Mouse (Mus musculus): Measurements from ENCODE around the gene Tmem44. TPM values are rescaled to one million over a fixed set of nuclear protein-coding genes. Genes with fewer than 3 reads are reported as not detected.

Tmem44 gene
- polyA plus RNA-seq, 1 experiment = 57.0 TPM

DNA sequence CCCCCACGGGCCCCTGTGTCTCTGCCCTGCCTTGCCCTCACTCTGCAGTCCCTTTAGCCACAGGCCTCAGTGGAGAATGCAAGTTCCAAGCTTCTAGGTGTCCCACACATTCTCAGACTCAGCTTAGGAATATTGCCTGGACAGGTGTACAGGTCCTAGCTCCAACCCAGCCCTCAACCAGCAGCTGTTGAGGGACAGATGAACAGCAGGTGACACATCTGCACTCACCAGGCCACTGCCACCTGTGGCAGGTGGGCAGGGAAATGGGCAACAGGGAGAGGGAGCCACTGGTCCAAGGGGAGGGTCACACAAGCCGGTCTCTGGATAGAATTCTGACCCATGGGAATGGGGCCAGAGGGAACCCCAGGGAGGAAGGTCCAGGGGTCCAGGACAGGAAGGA, 22.8 kb downstream of the Tmem44 start:
- no peak for DNase-seq
- H3K4me3 ChIP-seq (replicated peaks; ENCODE audit: extremely low read depth, low read depth, low read length) = no peak overlapping the region
- WGBS = 60% methylated on average over 2 of the region's 2 CpGs
- H3K4me1 ChIP-seq (ENCODE audit: control insufficient read depth, insufficient read depth, low read length) = no peaks in the 10 kb centered on the region
- TF ChIP-seq POLR2A (IDR thresholded peaks at IDR 0.05; ENCODE audit: borderline replicate concordance, extremely low read depth, low read depth, low read length) (no peak), CTCF (IDR thresholded peaks at IDR 0.05; ENCODE audit: insufficient read depth, low read length) (no peak)

DNA sequence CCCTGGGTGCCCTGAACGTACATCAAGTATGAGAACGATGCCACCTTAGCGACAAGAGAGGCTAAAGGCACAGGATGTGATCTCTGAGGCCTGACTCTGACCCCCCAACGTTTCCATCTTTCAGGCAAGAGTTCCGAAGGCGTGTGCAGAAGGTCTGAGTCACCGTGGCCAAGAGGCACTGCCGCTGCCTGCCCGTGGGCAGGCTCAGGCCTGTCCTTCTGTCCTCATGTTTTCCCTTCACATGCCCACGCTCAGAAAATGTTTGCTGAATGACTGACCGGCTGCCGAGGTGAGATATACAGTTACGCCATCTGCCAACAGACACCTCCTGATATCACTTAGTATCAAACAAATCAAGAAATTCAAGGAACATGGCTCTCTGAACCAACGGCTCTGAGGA, 24.9 kb downstream of the Tmem44 start:
- no peak overlapping the region for H3K4me3 ChIP-seq (replicated peaks; ENCODE audit: extremely low read depth, low read depth, low read length)
- 73% methylated on average over 12 of the region's 14 CpGs for WGBS
- no peak for TF ChIP-seq POLR2A (IDR thresholded peaks at IDR 0.05; ENCODE audit: borderline replicate concordance, extremely low read depth, low read depth, low read length)
- no peak for TF ChIP-seq CTCF (IDR thresholded peaks at IDR 0.05; ENCODE audit: insufficient read depth, low read length)
- H3K4me1 ChIP-seq (ENCODE audit: control insufficient read depth, insufficient read depth, low read length) = no peaks in the 10 kb centered on the region
- no peak for DNase-seq

DNA sequence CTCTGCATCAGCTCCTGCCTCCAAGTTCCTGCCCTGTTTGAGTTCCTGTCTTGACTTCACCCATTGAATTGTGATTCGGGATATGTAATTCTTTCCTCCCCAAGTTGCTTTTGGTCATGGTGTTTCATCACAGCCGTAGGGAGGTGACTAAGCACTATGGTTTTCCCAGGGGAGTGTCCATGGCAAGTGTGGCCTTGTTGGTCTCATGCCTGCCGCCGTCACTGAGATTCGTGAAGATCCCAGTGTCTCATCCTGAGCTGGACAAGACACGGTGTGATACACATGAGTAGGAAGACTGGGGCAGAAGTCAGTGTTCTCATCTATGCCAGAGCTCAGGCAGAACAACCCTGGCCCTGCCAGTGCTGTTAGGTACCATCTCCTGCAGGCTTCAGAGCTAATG, 26.2 kb downstream of the Tmem44 start:
- Histone ChIP-seq H3K4me1 (ENCODE audit: control insufficient read depth, insufficient read depth, low read length) (peaks cover 2% of the 10 kb centered on the region; the same call in 1 of the 2 replicates), H3K4me3 (replicated peaks; ENCODE audit: extremely low read depth, low read depth, low read length) (no peak overlapping the region)
- TF ChIP-seq POLR2A (IDR thresholded peaks at IDR 0.05; ENCODE audit: borderline replicate concordance, extremely low read depth, low read depth, low read length) (no peak), CTCF (IDR thresholded peaks at IDR 0.05; ENCODE audit: insufficient read depth, low read length) (no peak)
- no peak for DNase-seq
- WGBS = 87% methylated on average over 6 of the region's 6 CpGs

DNA sequence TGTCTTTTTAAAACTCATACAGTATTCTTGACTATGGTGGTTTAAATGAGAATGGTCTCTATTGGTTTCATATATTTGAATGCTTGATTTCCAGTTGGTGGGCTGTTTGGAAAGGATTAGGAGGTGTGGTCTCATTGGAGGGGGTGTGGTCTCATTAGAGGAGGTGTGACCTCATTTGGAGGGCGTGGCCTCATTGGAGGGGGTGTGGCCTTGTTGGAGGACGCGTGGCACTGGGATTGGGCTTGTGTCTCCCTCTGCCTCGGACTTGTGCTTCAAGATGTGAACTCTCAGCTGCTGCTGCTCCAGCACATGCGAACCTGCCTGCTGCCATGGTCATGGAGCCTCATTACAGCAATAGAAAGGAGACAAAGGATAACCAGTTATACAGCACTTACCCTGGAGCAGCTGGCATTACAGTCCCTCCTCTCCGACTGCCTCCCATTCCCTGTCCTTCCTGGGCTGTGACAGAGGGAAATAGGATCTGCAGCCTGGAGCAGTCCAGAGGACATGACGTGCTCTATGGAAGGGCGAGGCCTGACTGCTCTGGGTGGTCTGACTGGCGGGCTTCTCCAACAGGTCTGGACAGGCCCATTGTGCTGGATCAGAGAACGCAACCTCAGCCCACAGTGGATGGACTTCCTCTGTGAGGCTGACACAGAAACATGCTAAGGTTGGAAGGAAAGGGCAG, 28.2 kb downstream of the Tmem44 start:
- H3K4me1 ChIP-seq (ENCODE audit: control insufficient read depth, insufficient read depth, low read length) = peaks cover 2% of the 10 kb centered on the region; the same call in 1 of the 2 replicates
- no peak for DNase-seq
- WGBS = 77% methylated on average over 10 of the region's 10 CpGs
- no peak overlapping the region for H3K4me3 ChIP-seq (replicated peaks; ENCODE audit: extremely low read depth, low read depth, low read length)
- TF ChIP-seq CTCF (IDR thresholded peaks at IDR 0.05; ENCODE audit: insufficient read depth, low read length) = no peak
- TF ChIP-seq POLR2A (IDR thresholded peaks at IDR 0.05; ENCODE audit: borderline replicate concordance, extremely low read depth, low read depth, low read length) = no peak

DNA sequence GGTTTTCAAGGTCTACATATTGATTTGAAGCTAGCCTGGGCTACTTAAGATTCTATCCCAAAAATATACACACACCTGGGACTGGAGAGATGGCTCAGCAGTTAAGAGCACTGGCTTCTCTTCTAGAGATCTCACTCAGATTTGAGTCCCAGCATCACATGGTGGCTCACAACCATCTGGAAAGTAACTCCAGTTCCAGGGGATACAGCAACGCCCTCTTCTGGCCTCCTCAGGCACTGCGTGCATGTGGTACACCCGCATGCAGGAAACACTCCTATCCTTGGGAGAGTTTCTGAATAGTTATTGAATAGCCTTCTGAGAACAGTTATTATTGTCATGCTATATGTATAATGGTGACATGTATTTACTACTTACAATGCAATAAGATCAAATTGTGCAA, 29.5 kb downstream of the Tmem44 start:
- 71% methylated on average over 3 of the region's 3 CpGs for WGBS
- DNase-seq = no peak

DNA sequence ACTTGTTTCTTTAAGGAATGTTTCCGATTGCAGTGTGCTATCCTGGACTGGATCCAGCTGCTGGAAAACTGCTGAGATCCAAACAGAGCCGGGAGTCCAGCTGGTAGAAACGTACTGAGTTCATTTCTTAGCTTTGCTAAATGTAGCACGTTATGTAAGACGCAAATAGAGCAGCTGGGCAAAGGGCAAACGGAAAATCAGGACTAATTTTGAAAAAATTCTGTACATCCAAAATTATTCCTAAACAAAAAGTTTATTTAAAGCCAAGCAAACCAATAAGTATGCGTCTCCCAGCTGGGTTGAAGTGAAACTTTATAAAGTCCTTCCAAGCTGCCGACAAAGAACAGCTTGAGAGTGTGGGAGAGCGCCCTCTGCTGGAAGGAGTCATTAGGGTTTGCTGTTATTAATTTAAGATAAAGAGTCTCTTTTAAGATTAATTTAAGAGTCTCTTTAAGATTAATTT, 30.2 kb downstream of the Tmem44 start:
- peak overlapping the region; percentile 28 for H3K4me3 ChIP-seq (replicated peaks; ENCODE audit: extremely low read depth, low read depth, low read length)
- peak; percentile 75 for DNase-seq
- TF ChIP-seq CTCF (IDR thresholded peaks at IDR 0.05; ENCODE audit: insufficient read depth, low read length) = peak; percentile 68
- TF ChIP-seq POLR2A (IDR thresholded peaks at IDR 0.05; ENCODE audit: borderline replicate concordance, extremely low read depth, low read depth, low read length) = no peak
- H3K4me1 ChIP-seq (ENCODE audit: control insufficient read depth, insufficient read depth, low read length) = peaks cover 2% of the 10 kb centered on the region; the same call in 1 of the 2 replicates
- 18% methylated on average over 9 of the region's 9 CpGs for WGBS

More for the DNA sequence above, 29.5 kb downstream of the Tmem44 start:
- Histone ChIP-seq H3K4me1 (ENCODE audit: control insufficient read depth, insufficient read depth, low read length) (peaks cover 2% of the 10 kb centered on the region; the same call in 1 of the 2 replicates), H3K4me3 (replicated peaks; ENCODE audit: extremely low read depth, low read depth, low read length) (no peak overlapping the region)
- no peak for TF ChIP-seq POLR2A (IDR thresholded peaks at IDR 0.05; ENCODE audit: borderline replicate concordance, extremely low read depth, low read depth, low read length)
- 0 out of 2 replicates have a peak, but pooled peaks have one; percentile 11 for TF ChIP-seq CTCF (IDR thresholded peaks at IDR 0.05; ENCODE audit: insufficient read depth, low read length)

DNA sequence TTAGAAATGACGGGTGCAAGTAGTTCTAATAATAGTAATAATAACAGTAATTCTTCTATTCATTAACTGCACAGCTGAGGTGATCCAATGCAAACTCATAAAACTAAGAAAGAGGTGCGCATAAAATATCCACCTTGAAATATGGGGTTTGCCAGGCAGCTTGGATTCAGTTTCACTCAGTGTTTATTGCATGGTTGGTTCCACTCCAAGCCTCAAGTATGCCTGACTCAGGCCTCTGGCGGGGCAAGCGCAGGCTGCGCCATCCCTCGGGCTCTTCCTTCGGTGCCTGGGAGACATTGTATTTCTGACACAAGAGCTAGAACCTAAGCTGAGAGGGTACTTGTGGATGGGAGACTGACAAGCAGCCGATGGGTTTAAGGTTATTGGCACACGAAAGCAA, 32.0 kb downstream of the Tmem44 start:
- no peak for DNase-seq
- Histone ChIP-seq H3K4me3 (replicated peaks; ENCODE audit: extremely low read depth, low read depth, low read length) (no peak overlapping the region), H3K4me1 (ENCODE audit: control insufficient read depth, insufficient read depth, low read length) (peaks cover 2% of the 10 kb centered on the region; the same call in 1 of the 2 replicates)
- TF ChIP-seq POLR2A (IDR thresholded peaks at IDR 0.05; ENCODE audit: borderline replicate concordance, extremely low read depth, low read depth, low read length) (no peak), CTCF (IDR thresholded peaks at IDR 0.05; ENCODE audit: insufficient read depth, low read length) (no peak)
- WGBS = 51% methylated on average over 9 of the region's 9 CpGs

DNA sequence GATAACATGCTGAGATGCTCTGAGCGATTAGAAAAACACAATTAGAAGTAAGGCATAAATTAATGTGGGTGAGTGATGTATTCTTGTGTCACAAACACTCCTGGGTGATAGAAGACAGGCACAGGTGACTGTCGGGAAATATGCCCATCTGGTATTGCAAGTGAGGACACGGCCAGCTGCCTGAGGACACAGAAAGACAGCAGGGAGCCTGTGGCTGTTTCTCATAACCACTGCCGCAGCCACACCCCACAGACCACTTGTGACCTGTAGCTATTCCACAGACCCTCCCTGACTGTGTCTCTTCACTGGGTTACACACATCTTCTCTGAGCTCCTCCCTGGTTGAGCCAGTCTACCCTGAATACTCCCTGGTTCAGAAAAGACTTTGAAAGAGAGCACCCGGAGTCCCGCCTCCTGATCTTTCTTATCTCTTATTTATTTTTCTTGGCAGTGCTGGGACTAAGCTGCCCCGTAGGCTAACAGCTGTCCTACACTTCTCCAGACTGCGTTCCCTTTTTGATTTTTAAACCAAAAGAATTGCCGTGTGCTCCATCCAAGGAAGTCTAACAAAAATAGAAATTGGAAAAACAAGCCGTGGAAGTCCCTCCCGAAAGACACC, 32.9 kb downstream of the Tmem44 start:
- H3K4me1 ChIP-seq (ENCODE audit: control insufficient read depth, insufficient read depth, low read length) = peaks cover 2% of the 10 kb centered on the region; the same call in 1 of the 2 replicates
- WGBS = 40% methylated on average over 11 of the region's 11 CpGs
- H3K4me3 ChIP-seq (replicated peaks; ENCODE audit: extremely low read depth, low read depth, low read length) = no peak overlapping the region
- DNase-seq = no peak
- TF ChIP-seq POLR2A (IDR thresholded peaks at IDR 0.05; ENCODE audit: borderline replicate concordance, extremely low read depth, low read depth, low read length) = no peak
- no peak for TF ChIP-seq CTCF (IDR thresholded peaks at IDR 0.05; ENCODE audit: insufficient read depth, low read length)

DNA sequence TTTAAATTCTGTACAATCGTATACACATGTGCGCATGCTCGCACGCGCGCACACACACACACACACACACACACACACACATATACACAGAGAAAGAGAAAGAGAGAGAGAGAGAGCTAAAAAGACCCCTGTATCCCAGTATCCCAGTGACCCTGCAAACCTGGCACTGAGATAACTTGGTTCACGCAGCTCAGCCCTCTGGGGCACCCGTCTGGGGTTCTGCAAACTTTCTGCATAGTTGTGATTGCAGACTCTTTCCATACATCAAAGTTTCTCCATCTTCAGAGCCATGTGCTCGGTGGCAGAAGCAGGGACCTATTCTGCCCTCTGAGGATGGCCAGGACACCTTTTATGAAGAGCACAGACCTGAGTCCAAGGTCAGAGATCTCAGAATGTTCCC, 33.6 kb downstream of the Tmem44 start:
- no peak overlapping the region for H3K4me3 ChIP-seq (replicated peaks; ENCODE audit: extremely low read depth, low read depth, low read length)
- peaks cover 8% of the 10 kb centered on the region for H3K4me1 ChIP-seq (ENCODE audit: control insufficient read depth, insufficient read depth, low read length)
- DNase-seq = no peak
- 92% methylated on average over 9 of the region's 9 CpGs for WGBS
- no peak for TF ChIP-seq CTCF (IDR thresholded peaks at IDR 0.05; ENCODE audit: insufficient read depth, low read length)
- TF ChIP-seq POLR2A (IDR thresholded peaks at IDR 0.05; ENCODE audit: borderline replicate concordance, extremely low read depth, low read depth, low read length) = no peak

All from lung, adult 2 months (tissue).